Mouse (Mus musculus): Measurements from ENCODE around the gene Pdzk1. TPM values are rescaled to one million over a fixed set of nuclear protein-coding genes. Genes with fewer than 3 reads are reported as not detected.

The Pdzk1 gene
- polyA plus RNA-seq (2012; ENCODE audit: insufficient read depth, insufficient read length, low replicate concordance, missing spikeins): not detected in 2 replicates

GRCm38 (mm10) chr3:96828984-96829383 lies at the start of gene Pdzk1, which contains the start of gene Cd160:
Gene Pdzk1, plus strand, starts transcription at chr3:96829284.
Gene Cd160, minus strand, starts transcription at chr3:96829351.
- no peak within 1 kb of the TSS for H3K4me3 ChIP-seq (ENCODE audit: insufficient read depth, low read depth, low read length)
- H3K4me1 ChIP-seq (ENCODE audit: control insufficient read depth, insufficient read depth, low read length): no peaks in the 10 kb centered on the region
- TF ChIP-seq CTCF (IDR thresholded peaks at IDR 0.05; ENCODE audit: insufficient read depth, low read depth, low read length): no peak
- TF ChIP-seq POLR2A (IDR thresholded peaks at IDR 0.05; ENCODE audit: insufficient read depth, low read depth, low read length): no peak
- 93% methylated on average over 1 of the region's 1 CpGs for WGBS
- no peak within 1 kb of the TSS for H3K27ac ChIP-seq (ENCODE audit: insufficient read depth, low read depth, low read length)

DNA sequence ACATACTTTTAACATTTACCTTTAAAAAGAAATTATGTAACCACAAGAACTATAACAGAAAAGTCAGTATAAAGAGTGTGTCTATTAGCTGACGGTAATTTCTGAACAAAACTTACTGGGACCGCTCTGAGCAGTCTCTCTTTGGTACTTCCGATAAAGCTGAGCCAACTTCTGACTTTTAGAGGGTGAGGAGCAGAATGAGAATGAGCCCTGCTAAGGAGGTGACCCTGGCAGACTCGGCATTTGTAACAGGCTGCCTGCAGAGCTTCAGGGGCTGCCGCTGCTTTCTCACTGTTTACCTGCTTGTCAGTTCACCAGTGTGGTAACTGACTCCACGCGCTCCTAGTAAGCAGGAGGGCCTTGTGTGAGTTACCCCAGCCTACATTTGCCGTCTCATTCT lies 46.8 kb upstream of the Pdzk1 start:
- Histone ChIP-seq H3K4me3 (ENCODE audit: insufficient read depth, low read depth, low read length) (no peak overlapping the region), H3K4me1 (ENCODE audit: control insufficient read depth, insufficient read depth, low read length) (no peaks in the 10 kb centered on the region), H3K27ac (ENCODE audit: insufficient read depth, low read depth, low read length) (no peak overlapping the region)
- WGBS: 68% methylated on average over 8 of the region's 8 CpGs
- TF ChIP-seq CTCF (IDR thresholded peaks at IDR 0.05; ENCODE audit: insufficient read depth, low read depth, low read length): no peak
- TF ChIP-seq POLR2A (IDR thresholded peaks at IDR 0.05; ENCODE audit: insufficient read depth, low read depth, low read length): no peak

DNA sequence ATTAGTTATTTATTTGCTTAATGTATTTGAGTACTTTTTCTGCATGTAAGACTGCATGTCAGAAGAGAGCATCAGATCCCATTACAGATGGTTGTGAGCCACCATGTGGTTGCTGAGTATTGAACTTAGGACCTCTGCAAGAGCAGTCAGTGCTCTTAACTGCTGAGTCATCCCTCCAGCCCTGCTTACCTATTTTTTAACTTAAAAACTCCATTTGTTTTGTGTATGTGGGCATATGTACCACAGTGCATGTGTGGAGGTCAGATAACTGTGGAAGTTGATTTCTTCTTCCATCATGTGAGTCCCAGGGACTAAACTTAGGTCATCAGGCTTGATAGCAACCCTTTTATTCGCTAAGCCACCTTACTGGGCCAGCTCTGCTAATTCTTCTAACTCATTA lies 41.3 kb upstream of the Pdzk1 start:
- no peak overlapping the region for H3K27ac ChIP-seq (ENCODE audit: insufficient read depth, low read depth, low read length)
- WGBS: 87% methylated on average over 1 of the region's 1 CpGs
- TF ChIP-seq POLR2A (IDR thresholded peaks at IDR 0.05; ENCODE audit: insufficient read depth, low read depth, low read length) (no peak), CTCF (IDR thresholded peaks at IDR 0.05; ENCODE audit: insufficient read depth, low read depth, low read length) (no peak)
- no peaks in the 10 kb centered on the region for H3K4me1 ChIP-seq (ENCODE audit: control insufficient read depth, insufficient read depth, low read length)
- no peak overlapping the region for H3K4me3 ChIP-seq (ENCODE audit: insufficient read depth, low read depth, low read length)

DNA sequence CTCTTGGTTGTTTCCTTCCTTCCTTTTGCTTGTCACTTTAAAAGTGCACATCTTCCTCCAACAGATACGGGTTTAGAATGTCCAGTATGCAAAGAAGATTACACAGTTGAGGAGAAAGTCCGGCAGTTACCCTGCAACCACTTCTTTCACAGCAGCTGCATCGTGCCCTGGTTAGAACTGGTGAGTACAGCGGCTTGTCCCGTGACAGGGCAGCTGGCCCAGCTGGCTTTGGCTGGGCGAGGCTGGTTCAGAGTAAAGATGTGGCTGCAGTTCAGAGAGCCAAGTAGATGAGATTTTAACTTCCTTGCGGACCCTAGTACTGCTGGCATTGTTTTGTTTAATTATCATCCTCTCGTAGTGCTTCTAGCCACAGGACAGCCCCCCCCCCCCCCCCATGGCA lies 40.6 kb upstream of the Pdzk1 start:
- no peak for TF ChIP-seq POLR2A (IDR thresholded peaks at IDR 0.05; ENCODE audit: insufficient read depth, low read depth, low read length)
- no peak for TF ChIP-seq CTCF (IDR thresholded peaks at IDR 0.05; ENCODE audit: insufficient read depth, low read depth, low read length)
- Histone ChIP-seq H3K4me1 (ENCODE audit: control insufficient read depth, insufficient read depth, low read length) (no peaks in the 10 kb centered on the region), H3K4me3 (ENCODE audit: insufficient read depth, low read depth, low read length) (no peak overlapping the region), H3K27ac (ENCODE audit: insufficient read depth, low read depth, low read length) (no peak overlapping the region)
- 57% methylated on average over 8 of the region's 8 CpGs for WGBS

DNA sequence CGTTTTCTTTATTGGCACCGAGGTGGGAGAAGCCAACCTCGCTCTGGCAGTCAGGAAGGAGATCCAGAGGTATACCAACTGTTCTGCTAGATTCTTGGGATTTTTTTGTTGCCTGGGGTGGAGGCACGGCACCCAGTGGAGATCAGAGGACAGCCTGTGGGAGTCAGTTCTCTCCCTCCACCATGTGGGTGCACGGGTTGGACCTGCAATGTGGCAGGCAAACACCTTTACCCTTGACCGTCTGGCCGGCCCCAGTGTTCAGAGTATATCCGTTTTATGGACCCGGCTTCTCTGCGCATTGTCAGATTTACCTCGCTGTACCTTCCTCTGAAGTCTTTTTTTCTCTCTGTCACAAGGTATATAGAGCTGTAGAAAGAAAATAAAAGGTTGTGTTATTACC lies 28.8 kb upstream of the Pdzk1 start:
- WGBS: 89% methylated on average over 11 of the region's 11 CpGs
- TF ChIP-seq CTCF (IDR thresholded peaks at IDR 0.05; ENCODE audit: insufficient read depth, low read depth, low read length): no peak
- TF ChIP-seq POLR2A (IDR thresholded peaks at IDR 0.05; ENCODE audit: insufficient read depth, low read depth, low read length): no peak

DNA sequence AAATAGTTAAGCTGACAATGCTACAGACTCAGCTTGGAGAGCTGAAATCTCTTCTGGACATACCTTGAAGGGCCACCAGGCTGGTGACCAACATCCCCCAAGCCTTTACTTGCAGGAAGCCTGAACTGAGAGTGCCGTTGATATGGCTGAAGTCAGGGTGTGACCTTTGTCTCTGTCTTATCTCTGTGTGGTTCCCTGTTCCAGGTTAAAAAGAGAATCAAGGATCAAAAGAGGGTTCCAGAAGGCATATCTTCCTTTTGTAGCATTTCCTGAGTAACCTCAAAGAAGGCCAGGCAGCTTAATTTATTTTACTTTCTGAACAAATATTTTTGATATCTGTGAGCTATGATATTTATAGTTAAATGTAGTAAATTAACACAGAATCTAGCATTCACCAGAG lies 26.9 kb upstream of the Pdzk1 start:
- H3K27ac ChIP-seq (ENCODE audit: insufficient read depth, low read depth, low read length): no peak overlapping the region
- TF ChIP-seq CTCF (IDR thresholded peaks at IDR 0.05; ENCODE audit: insufficient read depth, low read depth, low read length) (no peak), POLR2A (IDR thresholded peaks at IDR 0.05; ENCODE audit: insufficient read depth, low read depth, low read length) (no peak)
- H3K4me1 ChIP-seq (ENCODE audit: control insufficient read depth, insufficient read depth, low read length): no peaks in the 10 kb centered on the region
- H3K4me3 ChIP-seq (ENCODE audit: insufficient read depth, low read depth, low read length): no peak overlapping the region
- 98% methylated on average over 1 of the region's 1 CpGs for WGBS

More for the DNA sequence above, 28.8 kb upstream of the Pdzk1 start:
- no peaks in the 10 kb centered on the region for H3K4me1 ChIP-seq (ENCODE audit: control insufficient read depth, insufficient read depth, low read length)
- no peak overlapping the region for H3K27ac ChIP-seq (ENCODE audit: insufficient read depth, low read depth, low read length)
- no peak overlapping the region for H3K4me3 ChIP-seq (ENCODE audit: insufficient read depth, low read depth, low read length)

GRCm38 (mm10) chr3:96808136-96808535 lies 20.9 kb upstream of the Pdzk1 start:
- no peak for TF ChIP-seq CTCF (IDR thresholded peaks at IDR 0.05; ENCODE audit: insufficient read depth, low read depth, low read length)
- TF ChIP-seq POLR2A (IDR thresholded peaks at IDR 0.05; ENCODE audit: insufficient read depth, low read depth, low read length): no peak
- Histone ChIP-seq H3K27ac (ENCODE audit: insufficient read depth, low read depth, low read length) (no peak overlapping the region), H3K4me3 (ENCODE audit: insufficient read depth, low read depth, low read length) (no peak overlapping the region), H3K4me1 (ENCODE audit: control insufficient read depth, insufficient read depth, low read length) (no peaks in the 10 kb centered on the region)
- WGBS: 79% methylated on average over 3 of the region's 3 CpGs

DNA sequence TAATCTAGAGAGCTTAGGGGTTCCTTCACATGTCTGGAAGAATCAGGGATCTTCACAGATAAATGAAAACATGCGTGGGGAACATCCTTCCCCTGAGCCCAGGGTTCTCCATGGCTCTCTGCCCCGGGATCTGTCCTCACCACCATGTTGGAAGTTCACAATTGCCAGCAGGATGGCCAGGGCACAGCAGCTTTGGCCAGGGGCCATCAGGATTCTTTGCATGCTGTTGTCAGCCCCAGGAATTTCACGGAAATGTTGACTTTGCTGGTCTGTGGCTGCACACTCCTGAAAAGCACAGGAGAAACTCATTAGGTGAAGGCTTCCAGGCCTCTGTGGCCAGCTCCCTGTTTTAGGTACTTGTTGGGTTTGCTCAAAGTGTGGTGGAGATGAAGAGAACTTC lies 20.4 kb upstream of the Pdzk1 start:
- no peak overlapping the region for H3K27ac ChIP-seq (ENCODE audit: insufficient read depth, low read depth, low read length)
- peaks cover 4% of the 10 kb centered on the region for H3K4me1 ChIP-seq (ENCODE audit: control insufficient read depth, insufficient read depth, low read length)
- 81% methylated on average over 3 of the region's 3 CpGs for WGBS
- TF ChIP-seq POLR2A (IDR thresholded peaks at IDR 0.05; ENCODE audit: insufficient read depth, low read depth, low read length) (no peak), CTCF (IDR thresholded peaks at IDR 0.05; ENCODE audit: insufficient read depth, low read depth, low read length) (no peak)
- no peak overlapping the region for H3K4me3 ChIP-seq (ENCODE audit: insufficient read depth, low read depth, low read length)

DNA sequence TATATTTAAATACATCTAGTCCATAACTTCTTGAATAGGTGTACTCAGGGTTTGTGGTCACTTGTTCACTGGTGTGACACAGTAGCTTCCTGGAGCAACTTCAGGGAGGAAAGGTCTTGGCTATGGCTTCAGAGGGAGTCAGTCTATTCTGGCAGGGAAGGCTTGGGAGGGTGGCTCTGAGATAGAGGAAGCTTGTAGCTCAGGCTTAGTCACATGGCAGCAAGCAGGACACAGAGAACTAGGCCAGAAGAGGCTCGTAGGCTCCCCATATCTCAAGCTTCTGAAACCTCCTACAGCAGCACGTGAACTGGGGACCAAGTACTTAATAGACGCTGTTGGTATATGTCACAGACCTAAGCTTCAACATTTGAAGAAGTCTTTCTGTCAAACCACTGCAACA lies 17.9 kb upstream of the Pdzk1 start:
- H3K4me3 ChIP-seq (ENCODE audit: insufficient read depth, low read depth, low read length): no peak overlapping the region
- no peak for TF ChIP-seq CTCF (IDR thresholded peaks at IDR 0.05; ENCODE audit: insufficient read depth, low read depth, low read length)
- no peak for TF ChIP-seq POLR2A (IDR thresholded peaks at IDR 0.05; ENCODE audit: insufficient read depth, low read depth, low read length)
- peaks cover 4% of the 10 kb centered on the region for H3K4me1 ChIP-seq (ENCODE audit: control insufficient read depth, insufficient read depth, low read length)
- 92% methylated on average over 3 of the region's 3 CpGs for WGBS
- H3K27ac ChIP-seq (ENCODE audit: insufficient read depth, low read depth, low read length): no peak overlapping the region
